Mouse (Mus musculus) G1E-ER4 (cell line): ENCODE data around the gene Ntrk3. TPM values are rescaled to one million over a fixed set of nuclear protein-coding genes. Genes with fewer than 3 reads are reported as not detected.

ENCODE experiments used
- GATA1 ChIP-seq: IDR thresholded peaks from one replicate; pipeline ENCODE4 v1.8.0; 2012; ENCODE audit warnings: low read length, inconsistent platforms
- polyA plus RNA-seq: library from polyadenylated mRNA; stranded (reverse); fragments of >175 nt; gene quantifications from 2 replicates; pipeline ENCODE4 v1.2.3, GENCODE M21; 2012

Gene Ntrk3
- polyA plus RNA-seq, 1 experiment, result 0.01 TPM

- no peak for TF ChIP-seq GATA1
Measured at GRCm38 (mm10) chr7:78739351-78740000, 1.7 kb upstream of the Ntrk3 start.

GRCm38 (mm10) chr7:78737196-78737595 is 616 bp downstream of the Ntrk3 start:
- TF ChIP-seq GATA1, result no peak

- no peak for TF ChIP-seq GATA1
Measured at GRCm38 (mm10) chr7:78731391-78731790, 6.4 kb downstream of the Ntrk3 start.

GRCm38 (mm10) chr7:78724591-78724990 is 13.2 kb downstream of the Ntrk3 start:
- TF ChIP-seq GATA1, result no peak

GRCm38 (mm10) chr7:78722051-78722450 is 15.8 kb downstream of the Ntrk3 start:
- no peak for TF ChIP-seq GATA1

GRCm38 (mm10) chr7:78720989-78721816 is 16.6 kb downstream of the Ntrk3 start:
- no peak for TF ChIP-seq GATA1

GRCm38 (mm10) chr7:78719795-78720460 is 17.9 kb downstream of the Ntrk3 start:
- TF ChIP-seq GATA1, result no peak

GRCm38 (mm10) chr7:78719117-78719516 is 18.7 kb downstream of the Ntrk3 start:
- TF ChIP-seq GATA1, result no peak

GRCm38 (mm10) chr7:78718191-78718609 is 19.6 kb downstream of the Ntrk3 start:
- TF ChIP-seq GATA1, result no peak

GRCm38 (mm10) chr7:78707708-78708107 is 30.1 kb downstream of the Ntrk3 start:
- no peak for TF ChIP-seq GATA1

GRCm38 (mm10) chr7:78707122-78707521 is 30.7 kb downstream of the Ntrk3 start:
- TF ChIP-seq GATA1, result no peak

GRCm38 (mm10) chr7:78702676-78703075 is 35.1 kb downstream of the Ntrk3 start:
- no peak for TF ChIP-seq GATA1

GRCm38 (mm10) chr7:78695200-78695599 is 42.6 kb downstream of the Ntrk3 start:
- no peak for TF ChIP-seq GATA1

- TF ChIP-seq GATA1, result no peak
Measured at GRCm38 (mm10) chr7:78693148-78693547, 44.7 kb downstream of the Ntrk3 start.

GRCm38 (mm10) chr7:78690956-78691355 is 46.9 kb downstream of the Ntrk3 start:
- no peak for TF ChIP-seq GATA1

GRCm38 (mm10) chr7:78684943-78685342 is 52.9 kb downstream of the Ntrk3 start:
- peak; percentile 42 for TF ChIP-seq GATA1
